Mouse (Mus musculus) retina, postnatal 1 day (tissue): ENCODE data around the gene Selenop.
"Not testable (repeated sequence)": the region's sequence is repeated elsewhere in the genome, so short reads cannot be mapped to it uniquely, and the experiment has no call there.

Source experiments
- DNase-seq: peaks from one replicate; pipeline ENCODE4 v3.0.0-alpha.2; 2012

The Selenop gene

GRCm38 (mm10) chr15:3268247-3268646 is at the start of gene Selenop:
Gene Selenop (plus strand): TSS chr15:3268547.
- no peak for DNase-seq

- not testable (repeated sequence) for DNase-seq
These were observed 49.7 kb upstream of the Selenop start for GRCm38 (mm10) chr15:3218668-3219067.

- DNase-seq = no peak
These were observed 45.4 kb upstream of the Selenop start for GRCm38 (mm10) chr15:3222803-3223437.

- no peak for DNase-seq
These were observed 41.8 kb upstream of the Selenop start for GRCm38 (mm10) chr15:3226573-3226972.

- no peak for DNase-seq
These were observed 40.2 kb upstream of the Selenop start for GRCm38 (mm10) chr15:3228185-3228584.

- no peak for DNase-seq
These were observed 39.4 kb upstream of the Selenop start for GRCm38 (mm10) chr15:3228990-3229389.

- no peak for DNase-seq
These were observed 37.3 kb upstream of the Selenop start for GRCm38 (mm10) chr15:3231004-3231403.

GRCm38 (mm10) chr15:3232168-3232835 is 36.0 kb upstream of the Selenop start:
- DNase-seq = no peak

- no peak for DNase-seq
These were observed 34.4 kb upstream of the Selenop start for GRCm38 (mm10) chr15:3233837-3234551.

GRCm38 (mm10) chr15:3236338-3236737 is 32.0 kb upstream of the Selenop start:
- DNase-seq = no peak

- no peak for DNase-seq
These were observed 30.4 kb upstream of the Selenop start for GRCm38 (mm10) chr15:3237963-3238362.

- not testable (repeated sequence) for DNase-seq
These were observed 23.3 kb upstream of the Selenop start for GRCm38 (mm10) chr15:3245036-3245435.

GRCm38 (mm10) chr15:3250620-3251019 is 17.7 kb upstream of the Selenop start:
- no peak for DNase-seq

- DNase-seq = no peak
These were observed 17.2 kb upstream of the Selenop start for GRCm38 (mm10) chr15:3251031-3251717.

GRCm38 (mm10) chr15:3251718-3252067 is 16.7 kb upstream of the Selenop start:
- DNase-seq = no peak

GRCm38 (mm10) chr15:3259025-3259424 is 9.3 kb upstream of the Selenop start:
- no peak for DNase-seq

GRCm38 (mm10) chr15:3260309-3260708 is 8.0 kb upstream of the Selenop start:
- no peak for DNase-seq

- no peak for DNase-seq
These were observed 5.5 kb upstream of the Selenop start for GRCm38 (mm10) chr15:3262883-3263282.

GRCm38 (mm10) chr15:3264293-3264692 is 4.1 kb upstream of the Selenop start:
- no peak for DNase-seq

- no peak for DNase-seq
These were observed 3.5 kb upstream of the Selenop start for GRCm38 (mm10) chr15:3264828-3265227.

- DNase-seq = no peak
These were observed 1.1 kb downstream of the Selenop start for GRCm38 (mm10) chr15:3269496-3269895.

- DNase-seq = no peak
These were observed 1.8 kb downstream of the Selenop start for GRCm38 (mm10) chr15:3269996-3270645.

- DNase-seq = peak; percentile 58
These were observed 2.3 kb downstream of the Selenop start for GRCm38 (mm10) chr15:3270646-3271077.
